In genomic region chr11:61174821-61175658, GRCm38 (mm10) we compare ENCODE assay signal across 8 mouse cellular contexts. TPM values are rescaled to one million over a fixed set of nuclear protein-coding genes. Genes with fewer than 3 reads are reported as not detected.
DNase-seq lines count a peak whose midpoint lies in the region; ATAC-seq lines count a peak whose summit lies in the region.

Gene Usp22, minus strand, starts transcription at chr11:61175055.

- H3K27me3 ChIP-seq in hindbrain, embryonic 16.5 days (replicated peaks; ENCODE audit: control insufficient read depth, insufficient read depth, low read length): no peaks in the 10 kb centered on the region

- H3K9ac ChIP-seq in hindbrain, embryonic 16.5 days (ENCODE audit: low read depth, low read length): peak within 1 kb of the TSS; percentile 100

- peaks cover 46% of the 10 kb centered on the region for H3K79me2 ChIP-seq in macrophage (ENCODE audit: inconsistent target)

- under 1% methylated on average over 63 of the region's 69 CpGs for WGBS in hindbrain, embryonic 16.5 days
- WGBS in macrophage (ENCODE audit: missing documents): under 1% methylated on average over 69 of the region's 69 CpGs

- H3K36me3 ChIP-seq in hindbrain, embryonic 16.5 days (ENCODE audit: control insufficient read depth, insufficient read depth, low read length): no peaks in the 10 kb centered on the region
- no peaks in the 10 kb centered on the region for H3K36me3 ChIP-seq in macrophage (ENCODE audit: inconsistent target)

- peak within 1 kb of the TSS; percentile 98 for H3K27ac ChIP-seq in hindbrain, embryonic 16.5 days (ENCODE audit: low read depth, low read length)
- peak within 1 kb of the TSS; percentile 34 for H3K27ac ChIP-seq in macrophage

- peak; percentile 98 for ATAC-seq in hindbrain, embryonic 16.5 days

- no peaks in the 10 kb centered on the region for H3K9me3 ChIP-seq in hindbrain, embryonic 16.5 days (ENCODE audit: control insufficient read depth, low read length)

- peak; percentile 100 for DNase-seq in WW6 (ENCODE audit: low read depth, low spot score)
- peak; percentile 98 for DNase-seq in cerebellum, postnatal 4 days (ENCODE audit: low spot score in 2 of 2)
- peak; percentile 100 for DNase-seq in gastrocnemius, adult 18-20 months (ENCODE audit: low spot score)
- DNase-seq in left cerebral cortex, adult 18-20 months (ENCODE audit: low spot score in 2 of 2): peak; percentile 99
- peak; percentile 100 for DNase-seq in right cerebral cortex, adult 18-20 months
- DNase-seq in urinary bladder, postnatal 10 days (ENCODE audit: low spot score): peak; percentile 97

- peak within 1 kb of the TSS; percentile 71 for H3K4me2 ChIP-seq in hindbrain, embryonic 16.5 days (ENCODE audit: low read length)

- peaks cover 35% of the 10 kb centered on the region for H3K4me1 ChIP-seq in hindbrain, embryonic 16.5 days (ENCODE audit: control insufficient read depth, insufficient read depth, low read depth, low read length)

- H3K4me3 ChIP-seq in hindbrain, embryonic 16.5 days (ENCODE audit: low read length): peak within 1 kb of the TSS; percentile 96
- peak within 1 kb of the TSS; percentile 67 for H3K4me3 ChIP-seq in macrophage (ENCODE audit: inconsistent target)

RNA-seq across cellular contexts. Expression of gene Usp22, which starts in this region (rescaled TPM):
- total RNA-seq in gastrocnemius, adult 18-20 months (2021): 10 to 100 TPM; 12.9 to 15.6 TPM
- polyA plus RNA-seq in hindbrain, embryonic 16.5 days (2015; fragmentation: Nextera tagmentation; extraction: Ambion mirVana): 341 and 401 TPM in 2 replicates
- total RNA-seq in left cerebral cortex, adult 18-20 months (2021): 100 to 1,000 TPM; 195 to 215 TPM
- 10 to 100 TPM in 25 of 26 experiments, 1 to 10 TPM in 1; 7.6 to 35.9 (median 24.8) TPM for total RNA-seq in macrophage (2018; cell fraction: chromatin; rRNA removed)
- total RNA-seq in macrophage (2018; cell fraction: cytosol; rRNA removed): 10 to 100 TPM; 20.6 to 39.1 (median 31.9) TPM
- total RNA-seq in macrophage (2018; cell fraction: nucleus; rRNA removed): 10 to 100 TPM; 13.4 to 39.8 (median 27.5) TPM
- 20.1 to 31.2 TPM (median 25.8 TPM) in 3 replicates for polyA plus RNA-seq in macrophage (2018)

Comparison
In these comparisons a context has a peak if more than half of its experiments do, and no peak if none do; other contexts are left out.
1. Peak in every context shown above with its lines: DNase-seq, ATAC-seq, H3K4me3 ChIP-seq and H3K27ac ChIP-seq.
2. RNA of gene Usp22 (total RNA-seq): 195 to 215 TPM in left cerebral cortex, adult 18-20 months; 12.9 to 15.6 TPM in gastrocnemius, adult 18-20 months; every median in the first group is over 10 times any median in the second.
3. RNA of gene Usp22 (polyA plus RNA-seq): 341 to 401 TPM in hindbrain, embryonic 16.5 days; 20.1 to 31.2 TPM in macrophage; every median in the first group is over 10 times any median in the second.